Comparison of ENCODE assay signal across 8 mouse cellular contexts in the genomic region with DNA sequence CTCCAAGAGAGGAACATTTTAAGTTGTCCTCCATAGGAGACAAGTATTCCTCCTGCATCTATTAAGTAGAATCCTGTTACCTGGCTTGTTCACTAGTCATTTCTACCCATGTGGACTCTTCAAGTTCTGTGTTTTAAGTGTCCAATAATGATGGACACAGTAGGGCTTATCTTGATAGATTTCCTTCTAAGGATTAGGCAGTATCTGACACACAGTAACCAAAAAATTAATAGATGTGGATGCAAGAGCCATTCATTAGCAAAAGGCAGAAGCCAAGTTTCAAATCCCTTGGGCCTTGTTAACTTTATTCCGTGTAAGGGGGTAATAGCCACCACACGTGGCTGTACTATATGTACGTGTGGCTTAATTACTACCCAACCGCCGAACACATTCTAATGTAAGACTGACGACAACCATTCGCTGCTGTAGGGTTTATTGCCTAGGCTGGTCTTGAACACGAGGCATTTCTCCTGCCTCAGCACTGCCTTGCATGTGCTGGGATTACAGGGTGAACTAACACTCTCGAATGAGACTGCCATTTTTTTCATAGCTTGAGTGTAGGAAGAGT. TPM values are rescaled to one million over a fixed set of nuclear protein-coding genes. Genes with fewer than 3 reads are reported as not detected.
DNase-seq lines count a peak whose midpoint lies in the region; ATAC-seq lines count a peak whose summit lies in the region.

No protein-coding gene starts in this region.

- H3K4me1 ChIP-seq in kidney, embryonic 15.5 days = peaks cover 13% of the 10 kb centered on the region
- peaks cover 18% of the 10 kb centered on the region for H3K4me1 ChIP-seq in hindbrain, embryonic 13.5 days (replicated peaks)
- peaks cover 10% of the 10 kb centered on the region for H3K4me1 ChIP-seq in midbrain, embryonic 14.5 days (ENCODE audit: control insufficient read depth, insufficient read depth, low read length)

- H3K36me3 ChIP-seq in kidney, embryonic 15.5 days = peaks cover 25% of the 10 kb centered on the region
- H3K36me3 ChIP-seq in hindbrain, embryonic 13.5 days = peaks cover 7% of the 10 kb centered on the region
- H3K36me3 ChIP-seq in midbrain, embryonic 14.5 days (ENCODE audit: control insufficient read depth, insufficient read depth, low read length) = peaks cover 4% of the 10 kb centered on the region; the same call in 1 of the 2 replicates

- no peak for DNase-seq in kidney, postnatal 4 days
- peak; percentile 9 for DNase-seq in c-Kit-negative CD71-positive TER-119-positive erythroid progenitor cells, embryonic 14.5 days (ENCODE audit: low read depth, low spot score)
- no peak for DNase-seq in midbrain, embryonic 14.5 days
- DNase-seq in urinary bladder, postnatal 36 days (ENCODE audit: low spot score in 2 of 2) = no peak
- DNase-seq in adrenal gland, adult 18-20 months (ENCODE audit: low spot score in 2 of 2) = no peak
- DNase-seq in left cerebral cortex, adult 9 months (ENCODE audit: low spot score in 2 of 2) = no peak

- no peaks in the 10 kb centered on the region for H3K27me3 ChIP-seq in kidney, embryonic 15.5 days
- H3K27me3 ChIP-seq in hindbrain, embryonic 13.5 days = 0 out of 2 replicates have a peak, but pooled peaks cover 17% of the 10 kb centered on the region
- no peaks in the 10 kb centered on the region for H3K27me3 ChIP-seq in midbrain, embryonic 14.5 days (ENCODE audit: control insufficient read depth, insufficient read depth, low read length)

- H3K4me3 ChIP-seq in kidney, embryonic 15.5 days (replicated peaks) = peak overlapping the region; percentile 93
- H3K4me3 ChIP-seq in hindbrain, embryonic 13.5 days = peak overlapping the region; percentile 61
- H3K4me3 ChIP-seq in midbrain, embryonic 14.5 days (replicated peaks; ENCODE audit: low read depth, low read length) = peak overlapping the region; percentile 77

- WGBS in kidney, embryonic 15.5 days = 0% methylated on average over 9 of the region's 9 CpGs
- under 1% methylated on average over 9 of the region's 9 CpGs for WGBS in hindbrain, embryonic 13.5 days
- WGBS in midbrain, embryonic 14.5 days = under 1% methylated on average over 9 of the region's 9 CpGs

- peak overlapping the region; percentile 75 for H3K4me2 ChIP-seq in kidney, embryonic 15.5 days
- peak overlapping the region; percentile 67 for H3K4me2 ChIP-seq in hindbrain, embryonic 13.5 days
- peak overlapping the region; percentile 76 for H3K4me2 ChIP-seq in midbrain, embryonic 14.5 days (ENCODE audit: low read length)

- H3K9ac ChIP-seq in kidney, embryonic 15.5 days = peak overlapping the region; percentile 77
- peak overlapping the region; percentile 78 for H3K9ac ChIP-seq in hindbrain, embryonic 13.5 days
- peak overlapping the region; percentile 73 for H3K9ac ChIP-seq in midbrain, embryonic 14.5 days (replicated peaks; ENCODE audit: low read length)

- ATAC-seq in kidney, embryonic 15.5 days (replicated peaks; ENCODE audit: low FRiP score) = no peak
- ATAC-seq in hindbrain, embryonic 13.5 days (ENCODE audit: low FRiP score) = no peak
- no peak for ATAC-seq in midbrain, embryonic 14.5 days (ENCODE audit: low FRiP score, low TSS enrichment)

- H3K27ac ChIP-seq in kidney, embryonic 15.5 days = peak overlapping the region; percentile 91
- H3K27ac ChIP-seq in hindbrain, embryonic 13.5 days = peak overlapping the region; percentile 86
- H3K27ac ChIP-seq in midbrain, embryonic 14.5 days (replicated peaks; ENCODE audit: low read depth, low read length) = peak overlapping the region; percentile 86

- no peaks in the 10 kb centered on the region for H3K9me3 ChIP-seq in kidney, embryonic 15.5 days (replicated peaks)
- no peaks in the 10 kb centered on the region for H3K9me3 ChIP-seq in hindbrain, embryonic 13.5 days
- H3K9me3 ChIP-seq in midbrain, embryonic 14.5 days (ENCODE audit: control insufficient read depth, low read length) = no peaks in the 10 kb centered on the region

RNA-seq across cellular contexts. Expression of gene Cep295, which starts 0.6 kb away (rescaled TPM):
- polyA plus RNA-seq in kidney, embryonic 15.5 days (2015; fragmentation: Nextera tagmentation; extraction: Ambion mirVana) = 16.8 and 18.2 TPM in 2 replicates
- polyA plus RNA-seq in hindbrain, embryonic 13.5 days (2015; fragmentation: Nextera tagmentation; extraction: Ambion mirVana) = 14.3 and 17.4 TPM in 2 replicates
- 15.7 and 16.2 TPM in 2 replicates for polyA plus RNA-seq in midbrain, embryonic 14.5 days (2014; fragmentation: Nextera tagmentation; extraction: Ambion mirVana)
- total RNA-seq in adrenal gland, adult 18-20 months (2021) = 1 to 10 TPM; 6.1 to 9.2 TPM

RNA-seq across cellular contexts. Expression of gene 4931406C07Rik, which starts 50.8 kb away (rescaled TPM):
- polyA plus RNA-seq in kidney, embryonic 15.5 days (2015; fragmentation: Nextera tagmentation; extraction: Ambion mirVana) = 18.2 and 20.7 TPM in 2 replicates
- 15.4 and 16.8 TPM in 2 replicates for polyA plus RNA-seq in hindbrain, embryonic 13.5 days (2015; fragmentation: Nextera tagmentation; extraction: Ambion mirVana)
- polyA plus RNA-seq in midbrain, embryonic 14.5 days (2014; fragmentation: Nextera tagmentation; extraction: Ambion mirVana) = 10.7 and 13.4 TPM in 2 replicates
- total RNA-seq in adrenal gland, adult 18-20 months (2021) = 100 to 1,000 TPM; 123 to 169 TPM

RNA-seq across cellular contexts. Expression of gene Taf1d, which starts 51.0 kb away (rescaled TPM):
- 94.4 and 94.9 TPM in 2 replicates for polyA plus RNA-seq in kidney, embryonic 15.5 days (2015; fragmentation: Nextera tagmentation; extraction: Ambion mirVana)
- polyA plus RNA-seq in hindbrain, embryonic 13.5 days (2015; fragmentation: Nextera tagmentation; extraction: Ambion mirVana) = 49.4 and 56.8 TPM in 2 replicates
- polyA plus RNA-seq in midbrain, embryonic 14.5 days (2014; fragmentation: Nextera tagmentation; extraction: Ambion mirVana) = 44.0 and 46.1 TPM in 2 replicates
- 100 to 1,000 TPM in 1 of 2 experiments, 10 to 100 TPM in 1; 78.8 to 108 TPM for total RNA-seq in adrenal gland, adult 18-20 months (2021)
